Mouse (Mus musculus) CH12.LX (cell line): ENCODE results near the gene Irf3.

ENCODE experiments used
- BHLHE40 ChIP-seq: IDR thresholded peaks from 2 replicates; pipeline ENCODE4 v1.6.1; 2011; ENCODE audit warnings: mild to moderate bottlenecking, low read depth, low read length, improper control_type of control experiment
- CHD2 ChIP-seq: IDR thresholded peaks from 2 replicates; pipeline ENCODE4 v1.6.1; 2011; ENCODE audit warnings: low read length, improper control_type of control experiment
- CTCF ChIP-seq, 2 experiments: IDR thresholded peaks in 1 of 2; conservative IDR thresholded peaks in 1 of 2; 2 replicates each; pipeline ENCODE4 v1.5.1; 2011 to 2012; ENCODE audit warnings: low read depth in 2 of 2, low read length in 2 of 2, improper control_type of control experiment in 1 of 2, inconsistent platforms in 1 of 2, mild to moderate bottlenecking in 1 of 2, moderate library complexity in 1 of 2
- ELF1 ChIP-seq: IDR thresholded peaks from 2 replicates; pipeline ENCODE4 v1.6.1; 2014; ENCODE audit warnings: low read depth, mild to moderate bottlenecking, inconsistent platforms, low read length, improper control_type of control experiment
- EP300 ChIP-seq: IDR thresholded peaks from 2 replicates; pipeline ENCODE4 v1.6.1; 2011; ENCODE audit warnings: low read length, improper control_type of control experiment
- GABPA ChIP-seq: IDR thresholded peaks from 2 replicates; pipeline ENCODE4 v1.6.1; 2012; ENCODE audit warnings: low read depth, low read length, improper control_type of control experiment, inconsistent platforms; ENCODE audit not compliant: insufficient replicate concordance
- KAT2A ChIP-seq: IDR thresholded peaks from 2 replicates; pipeline ENCODE4 v1.6.1; 2012; ENCODE audit warnings: low read length, improper control_type of control experiment, inconsistent platforms; ENCODE audit not compliant: insufficient replicate concordance
- MAZ ChIP-seq: IDR thresholded peaks from 2 replicates; pipeline ENCODE4 v1.6.1; 2012; ENCODE audit warnings: low read depth, mild to moderate bottlenecking, inconsistent platforms, low read length, improper control_type of control experiment, moderate library complexity
- MEF2A ChIP-seq: IDR thresholded peaks from 2 replicates; pipeline ENCODE4 v1.6.1; 2014; ENCODE audit warnings: low read depth, mild to moderate bottlenecking, inconsistent platforms, low read length, improper control_type of control experiment, borderline replicate concordance
- MYC ChIP-seq: IDR thresholded peaks from 2 replicates; pipeline ENCODE4 v1.6.1; 2011; ENCODE audit warnings: low read depth, mild to moderate bottlenecking, improper control_type of control experiment, low read length
- POLR2A ChIP-seq: IDR thresholded peaks from 2 replicates; pipeline ENCODE4 v1.6.1; 2011; ENCODE audit warnings: low read depth, mild to moderate bottlenecking, improper control_type of control experiment, low read length
- UBTF ChIP-seq: IDR thresholded peaks from 2 replicates; pipeline ENCODE4 v1.6.1; 2012; ENCODE audit warnings: low read depth, mild to moderate bottlenecking, inconsistent platforms, low read length, improper control_type of control experiment, moderate library complexity
- USF1 ChIP-seq: IDR thresholded peaks from 2 replicates; pipeline ENCODE4 v1.6.1; 2014; ENCODE audit warnings: low read depth, mild to moderate bottlenecking, inconsistent platforms, low read length, improper control_type of control experiment

GRCm38 (mm10) chr7:44966638-44967037 is 30.8 kb upstream of the Irf3 start:
- TF ChIP-seq GABPA, result no peak
- TF ChIP-seq EP300, result no peak
- TF ChIP-seq BHLHE40, result no peak
- TF ChIP-seq MAZ, result no peak
- no peak for TF ChIP-seq MYC
- TF ChIP-seq POLR2A, result no peak
- no peak for TF ChIP-seq CHD2
- TF ChIP-seq USF1, result no peak
- no peak for TF ChIP-seq CTCF (conservative IDR thresholded peaks at IDR 0.05 in 1 of 2, IDR thresholded peaks at IDR 0.05 in 1 of 2; ENCODE audit: low read depth in 2 of 2, low read length in 2 of 2)
- TF ChIP-seq ELF1, result no peak
- no peak for TF ChIP-seq MEF2A
- no peak for TF ChIP-seq UBTF
- no peak for TF ChIP-seq KAT2A
